Mouse (Mus musculus): Measurements from ENCODE around the gene Tpst1. TPM values are rescaled to one million over a fixed set of nuclear protein-coding genes. Genes with fewer than 3 reads are reported as not detected.

The Tpst1 gene
- total RNA-seq, 4 experiments from 2014 or later: 34.4 to 39.4 (median 36.7) TPM

- no peak for DNase-seq (ENCODE audit: low spot score in 2 of 2)
Measured at GRCm38 (mm10) chr5:130143101-130143500, 70.0 kb downstream of the Tpst1 start.

DNA sequence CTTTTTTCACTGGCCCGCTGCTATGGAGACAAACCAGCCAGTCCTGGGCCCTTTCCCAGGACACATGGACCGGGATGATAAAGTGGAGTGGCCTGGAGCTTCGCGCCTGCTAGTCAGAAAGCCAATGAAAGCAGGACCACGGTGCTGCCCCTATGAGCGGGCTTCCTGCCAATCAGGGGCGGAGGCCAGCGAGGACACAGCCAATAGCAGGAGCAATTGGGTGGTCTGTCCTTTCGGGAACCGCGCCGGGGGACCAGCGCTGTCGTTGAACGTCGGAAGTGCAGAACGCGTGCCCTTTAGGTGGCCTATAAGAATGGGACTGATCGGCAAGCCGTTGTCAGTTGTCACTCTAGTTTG is 70.8 kb downstream of the Tpst1 start:
- DNase-seq (ENCODE audit: low spot score in 2 of 2): peak in 1 of 2 experiments; percentile 82

DNA sequence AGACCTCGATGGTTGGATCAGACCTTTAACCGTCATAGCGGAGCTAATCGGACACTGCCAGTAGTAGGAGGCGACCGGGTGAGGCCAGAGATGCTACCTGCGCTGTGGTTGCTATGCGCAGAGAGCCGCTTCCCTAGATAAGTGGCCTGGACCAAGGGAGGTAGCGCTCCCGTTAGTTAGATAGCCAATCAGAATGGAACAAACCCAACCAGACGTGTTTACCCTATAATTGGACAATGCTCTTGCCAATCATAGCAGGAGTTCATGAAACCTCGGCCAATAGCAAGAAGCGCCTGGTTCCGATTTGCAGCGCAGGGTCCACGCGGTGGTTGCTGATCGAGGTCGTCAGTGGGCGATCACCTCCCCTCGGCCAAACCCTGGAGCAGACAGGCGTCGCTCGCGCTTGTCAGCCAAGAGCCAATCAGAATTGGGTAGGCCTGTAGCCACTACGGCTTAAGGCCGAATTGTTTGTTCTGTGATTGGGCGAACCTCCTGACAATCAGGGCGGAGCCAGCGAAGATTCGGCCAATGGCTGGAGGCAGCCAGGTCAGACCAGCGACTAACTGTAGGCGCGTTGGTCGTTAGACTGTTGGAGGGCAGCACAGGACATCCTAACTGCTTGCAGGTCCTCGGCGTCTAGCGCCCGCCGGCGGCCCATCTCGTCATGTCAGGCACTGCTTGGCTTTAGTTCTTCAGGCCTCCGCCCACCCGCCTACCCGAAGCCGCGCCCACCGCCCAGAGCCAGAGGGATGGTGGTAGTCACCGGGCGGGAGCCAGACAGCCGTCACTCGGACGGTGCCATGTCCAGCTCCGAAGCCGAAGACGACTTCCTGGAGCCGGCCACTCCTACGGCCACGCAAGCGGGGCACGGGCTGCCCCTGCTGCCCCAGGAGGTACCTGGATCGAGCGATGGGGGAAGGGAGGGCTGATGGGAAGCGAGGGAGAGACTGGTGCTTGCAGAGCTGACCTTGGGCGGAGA is 71.5 kb downstream of the Tpst1 start, which contains the start of gene Kctd7:
Gene Kctd7 (plus strand): TSS at position 528 of the 979 bp plus-strand sequence.
- peak; percentile 92 to 99 for DNase-seq (ENCODE audit: low spot score in 2 of 2)

- peak in 1 of 2 experiments; percentile 52 for DNase-seq (ENCODE audit: low spot score in 2 of 2)
Measured at GRCm38 (mm10) chr5:130145961-130146360, 72.8 kb downstream of the Tpst1 start.

DNA sequence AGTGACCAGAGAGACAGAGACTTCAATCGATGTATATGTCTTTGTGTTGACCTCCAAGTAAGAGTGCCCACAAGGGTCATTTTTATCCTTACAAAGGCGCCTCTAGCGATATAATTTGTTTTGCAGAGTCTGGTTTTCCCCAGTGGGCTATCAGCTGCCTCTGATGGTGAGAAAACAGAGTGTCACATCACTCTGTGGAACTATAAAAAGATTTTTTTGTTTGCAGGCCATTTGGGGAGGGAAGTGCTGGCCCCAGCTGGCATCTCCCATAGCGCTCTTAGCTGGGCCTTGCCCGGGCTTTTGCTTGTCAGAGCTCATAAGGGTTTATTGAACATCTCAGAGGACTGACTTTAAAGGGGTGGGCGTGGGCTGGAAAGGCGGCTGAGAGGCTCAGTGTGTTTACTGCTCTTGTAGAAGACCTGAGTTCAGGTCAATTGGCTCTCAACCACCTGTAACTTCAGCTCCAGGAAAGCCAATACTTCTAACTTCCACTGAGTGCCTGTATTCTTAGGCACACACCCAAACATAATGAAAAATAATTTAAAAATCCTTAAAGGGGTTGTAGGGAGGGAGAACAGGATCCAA is 76.7 kb downstream of the Tpst1 start:
- DNase-seq (ENCODE audit: low spot score in 2 of 2): no peak

- DNase-seq (ENCODE audit: low spot score in 2 of 2): no peak
Measured at GRCm38 (mm10) chr5:130154286-130154685, 81.2 kb downstream of the Tpst1 start.

DNA sequence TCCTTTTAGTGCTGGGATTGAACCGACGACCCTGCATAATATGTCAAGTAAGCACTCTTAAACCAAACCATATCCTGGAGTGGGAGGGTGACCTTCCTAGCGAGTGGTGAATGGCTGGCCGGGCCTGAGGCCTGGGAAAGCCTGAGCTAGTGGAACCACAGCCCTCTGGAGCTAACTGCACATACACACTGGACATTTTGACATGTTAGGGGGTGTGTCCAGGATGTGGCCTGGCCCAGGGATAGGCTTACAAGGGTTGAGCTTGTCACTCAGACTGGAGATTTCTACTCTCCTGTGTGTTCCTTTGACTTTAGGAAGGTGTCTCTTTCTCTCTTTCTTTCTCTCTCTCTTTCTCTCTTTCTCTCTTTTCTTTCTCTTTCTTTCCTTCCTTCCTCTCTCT is 85.4 kb downstream of the Tpst1 start:
- DNase-seq (ENCODE audit: low spot score in 2 of 2): no peak

- no peak for DNase-seq (ENCODE audit: low spot score in 2 of 2)
Measured at GRCm38 (mm10) chr5:130159761-130160201, 86.7 kb downstream of the Tpst1 start.

GRCm38 (mm10) chr5:130163670-130164069 is 90.5 kb downstream of the Tpst1 start:
- peak; percentile 20 to 36 for DNase-seq (ENCODE audit: low spot score in 2 of 2)

DNA sequence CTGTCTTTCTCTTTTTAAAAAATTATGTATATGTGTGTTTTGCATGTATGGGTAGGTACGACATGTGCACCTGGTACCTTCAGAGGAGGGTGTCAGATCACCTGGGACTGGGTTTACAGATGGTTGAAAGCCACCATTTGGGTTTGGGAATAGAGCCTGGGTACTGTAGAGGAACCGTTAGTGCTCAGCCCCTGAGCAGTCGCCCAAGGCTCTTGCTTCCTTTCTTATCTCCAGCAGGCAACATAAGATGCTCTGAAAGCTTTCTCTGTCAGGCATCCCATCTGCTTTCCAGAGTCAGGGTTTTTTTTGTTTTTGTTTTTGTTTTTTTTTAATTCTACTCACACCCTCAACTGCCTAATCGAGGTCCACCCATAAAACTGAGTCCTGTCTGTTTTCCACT is 92.1 kb downstream of the Tpst1 start:
- no peak for DNase-seq (ENCODE audit: low spot score in 2 of 2)

- no peak for DNase-seq (ENCODE audit: low spot score in 2 of 2)
Measured at GRCm38 (mm10) chr5:130169109-130169508, 96.0 kb downstream of the Tpst1 start.

GRCm38 (mm10) chr5:130170666-130171422 is 97.7 kb downstream of the Tpst1 start:
- no peak for DNase-seq (ENCODE audit: low spot score in 2 of 2)

- DNase-seq (ENCODE audit: low spot score in 2 of 2): peak; percentile 84 to 88
Measured at GRCm38 (mm10) chr5:130171423-130171954, 98.4 kb downstream of the Tpst1 start, which contains the start of gene Rabgef1. Gene Rabgef1 (plus strand): TSS chr5:130171798.

DNA sequence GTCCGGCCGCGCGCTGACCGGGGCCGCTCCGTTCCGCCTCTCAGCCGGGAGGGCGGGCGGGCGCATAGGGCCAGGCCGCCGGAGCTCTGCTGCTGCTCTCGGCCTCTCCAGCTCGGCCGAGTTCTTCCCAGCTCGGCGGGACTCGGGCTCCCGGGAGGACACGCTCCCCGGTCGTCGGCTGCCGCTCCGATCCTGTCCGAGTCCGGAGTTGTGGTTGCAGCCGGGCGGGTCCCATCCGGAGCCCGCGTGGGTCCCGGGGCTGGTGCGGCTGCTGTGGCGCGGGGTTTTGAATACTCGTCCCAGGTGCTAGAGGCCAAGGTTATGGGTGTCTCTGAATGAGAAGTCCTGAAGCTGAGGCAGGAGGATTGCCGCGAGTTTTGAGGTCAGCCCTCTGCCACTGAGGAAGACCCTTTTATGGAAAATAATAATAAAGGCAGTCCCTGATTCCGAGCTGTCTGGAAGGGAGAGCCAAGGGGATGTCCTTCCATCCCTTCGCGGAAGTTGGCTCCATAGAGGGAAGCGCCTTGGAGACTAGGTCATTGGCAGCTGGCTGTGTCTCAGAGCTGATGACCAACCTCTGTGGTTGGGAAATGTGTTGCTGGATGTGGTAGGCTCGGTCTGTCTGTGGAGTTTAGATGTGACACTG is 99.0 kb downstream of the Tpst1 start:
- DNase-seq (ENCODE audit: low spot score in 2 of 2): peak; percentile 19 to 45

GRCm38 (mm10) chr5:130173012-130173411 is 99.9 kb downstream of the Tpst1 start:
- DNase-seq (ENCODE audit: low spot score in 2 of 2): no peak

GRCm38 (mm10) chr5:130177871-130178270 is 104.7 kb downstream of the Tpst1 start:
- DNase-seq (ENCODE audit: low spot score in 2 of 2): no peak

DNA sequence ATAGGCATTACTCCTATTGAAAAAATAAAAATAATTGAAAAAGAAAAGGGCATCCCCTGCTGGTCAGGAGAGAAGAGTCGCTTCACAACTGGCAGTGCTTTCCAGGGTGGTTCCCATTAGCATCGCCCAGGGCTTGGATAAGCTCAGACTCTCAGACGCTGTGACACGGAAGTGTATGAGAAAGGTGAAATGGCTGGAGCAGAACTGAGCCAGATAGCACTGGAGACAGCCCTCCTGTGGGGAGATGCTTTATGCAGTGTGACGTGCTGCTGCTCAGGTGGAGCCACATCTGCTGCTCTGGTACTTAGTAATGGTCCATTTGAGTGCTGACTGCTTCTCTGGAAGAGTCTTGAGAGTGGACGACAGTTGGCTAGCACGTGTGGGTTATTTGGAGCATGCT is 107.2 kb downstream of the Tpst1 start:
- DNase-seq (ENCODE audit: low spot score in 2 of 2): no peak

GRCm38 (mm10) chr5:130181740-130182540 is 108.8 kb downstream of the Tpst1 start:
- no peak for DNase-seq (ENCODE audit: low spot score in 2 of 2)

DNA sequence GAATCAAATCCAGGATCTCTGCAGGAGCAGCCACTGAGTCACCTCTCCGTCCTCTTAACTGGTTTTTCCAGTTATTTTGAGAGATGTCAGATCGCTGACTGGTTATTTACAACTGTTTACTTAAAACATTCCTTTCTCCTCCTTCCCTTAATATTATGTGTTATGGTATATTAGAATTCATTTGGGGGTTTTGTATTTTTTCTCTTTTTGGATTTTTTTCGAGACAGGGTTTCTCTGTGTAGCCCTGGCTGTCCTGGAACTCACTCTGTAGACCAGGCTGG is 109.4 kb downstream of the Tpst1 start:
- no peak for DNase-seq (ENCODE audit: low spot score in 2 of 2)

- DNase-seq (ENCODE audit: low spot score in 2 of 2): no peak
Measured at GRCm38 (mm10) chr5:130184193-130184856, 111.2 kb downstream of the Tpst1 start.
